Mouse (Mus musculus): Measurements from ENCODE around the gene Tns4. TPM values are rescaled to one million over a fixed set of nuclear protein-coding genes. Genes with fewer than 3 reads are reported as not detected.

The Tns4 gene
- total and polyA plus RNA-seq, 3 experiments, result 0.03 TPM; not detected in 2

- Histone ChIP-seq H3K9ac (ENCODE audit: control insufficient read depth, low read depth, low read length, poor library complexity, severe bottlenecking) (no peak overlapping the region), H3K4me1 (ENCODE audit: control insufficient read depth in 1 of 2, insufficient read depth in 2 of 2, low read length in 2 of 2) (peaks cover 0 to 6% of the 10 kb centered on the region in 2 experiments; a peak in 1 of 4 replicates), H3K27ac (ENCODE audit: control insufficient read depth, low read depth, low read length) (no peak overlapping the region), H3K79me2 (ENCODE audit: control insufficient read depth, insufficient read depth, low read length, poor library complexity) (peaks cover 9% of the 10 kb centered on the region), H3K27me3 (ENCODE audit: control insufficient read depth in 1 of 2, insufficient read depth in 2 of 2, low read length in 2 of 2) (no peaks in the 10 kb centered on the region), H3K4me3 (ENCODE audit: control insufficient read depth in 1 of 2, insufficient read depth in 1 of 2, low read depth in 2 of 2, low read length in 2 of 2) (no peak overlapping the region), H3K36me3 (ENCODE audit: control insufficient read depth in 1 of 2, insufficient read depth in 2 of 2, low read length in 2 of 2) (no peaks in the 10 kb centered on the region), H3K9me3 (replicated peaks; ENCODE audit: insufficient read depth, low read length) (no peaks in the 10 kb centered on the region)
- TF ChIP-seq UBTF (IDR thresholded peaks at IDR 0.05; ENCODE audit: borderline replicate concordance, insufficient read depth, low read depth, low read length), result no peak
- TF ChIP-seq SIN3A (IDR thresholded peaks at IDR 0.05; ENCODE audit: low read length), result no peak
- TF ChIP-seq SMC3 (IDR thresholded peaks at IDR 0.05; ENCODE audit: low read depth, low read length), result 0 out of 2 replicates have a peak, but pooled peaks have one; percentile 21
- DNase-seq (ENCODE audit: low read depth, low spot score), result no peak
Observed at GRCm38 (mm10) chr11:99043632-99044031, 45.5 kb downstream of the Tns4 start.

- peak overlapping the region; percentile 87 for H3K27ac ChIP-seq (ENCODE audit: control insufficient read depth, low read depth, low read length)
- DNase-seq (ENCODE audit: low read depth, low spot score), result peak; percentile 90
- H3K9me3 ChIP-seq (replicated peaks; ENCODE audit: insufficient read depth, low read length), result no peaks in the 10 kb centered on the region
- TF ChIP-seq POLR2A (IDR thresholded peaks at IDR 0.05; ENCODE audit: control insufficient read depth in 1 of 2, insufficient read depth in 1 of 2, low read depth in 1 of 2, low read length in 2 of 2, poor library complexity in 1 of 2), result 0 out of 4 replicates have a peak, but pooled peaks of 1 of the 2 experiments have one; percentile 30
- peak; percentile 39; the same call in 1 of the 2 replicates for TF ChIP-seq TCF12 (IDR thresholded peaks at IDR 0.05; ENCODE audit: low read depth, low read length)
- 0 out of 2 replicates have a peak, but pooled peaks have one; percentile 8 for TF ChIP-seq RCOR1 (IDR thresholded peaks at IDR 0.05; ENCODE audit: low read depth, low read length)
- no peak; the same call in 1 of the 2 replicates for TF ChIP-seq CHD1 (IDR thresholded peaks at IDR 0.05; ENCODE audit: low read depth, low read length)
- TF ChIP-seq GATA1 (IDR thresholded peaks at IDR 0.05; ENCODE audit: low read depth, low read length), result no peak
- TF ChIP-seq TAL1 (IDR thresholded peaks at IDR 0.05; ENCODE audit: low read length), result no peak
- TF ChIP-seq USF2 (IDR thresholded peaks at IDR 0.05; ENCODE audit: borderline replicate concordance in 1 of 2, insufficient read depth in 1 of 2, low read depth in 1 of 2, low read length in 2 of 2), result no peak
- TF ChIP-seq EP300 (IDR thresholded peaks at IDR 0.05; ENCODE audit: low read depth in 1 of 2, low read length in 2 of 2), result peak; percentile 41 to 44; a peak in 2 of 4 replicates
- TF ChIP-seq E2F4 (IDR thresholded peaks at IDR 0.05; ENCODE audit: borderline replicate concordance, low read depth, low read length), result no peak
- no peak for TF ChIP-seq GABPA (IDR thresholded peaks at IDR 0.05; ENCODE audit: low read depth, low read length)
- TF ChIP-seq USF1 (IDR thresholded peaks at IDR 0.05; ENCODE audit: low read depth, low read length), result no peak
- TF ChIP-seq JUND (IDR thresholded peaks at IDR 0.05; ENCODE audit: low read depth, low read length), result no peak
- peak; percentile 56; the same call in 1 of the 2 replicates for TF ChIP-seq ELF1 (IDR thresholded peaks at IDR 0.05; ENCODE audit: low read depth, low read length)
- peak; percentile 33; the same call in 1 of the 2 replicates for TF ChIP-seq UBTF (IDR thresholded peaks at IDR 0.05; ENCODE audit: borderline replicate concordance, insufficient read depth, low read depth, low read length)
- TF ChIP-seq ETS1 (IDR thresholded peaks at IDR 0.05; ENCODE audit: low read depth, low read length), result peak; percentile 10; the same call in 1 of the 2 replicates
- peak; percentile 47; the same call in 1 of the 2 replicates for TF ChIP-seq ZKSCAN1 (IDR thresholded peaks at IDR 0.05; ENCODE audit: low read depth, low read length)
- no peak; the same call in 1 of the 2 replicates for TF ChIP-seq SMC3 (IDR thresholded peaks at IDR 0.05; ENCODE audit: low read depth, low read length)
- TF ChIP-seq MYB (IDR thresholded peaks at IDR 0.05; ENCODE audit: low read depth, low read length), result no peak
- no peak for TF ChIP-seq NRF1 (IDR thresholded peaks at IDR 0.05; ENCODE audit: insufficient read depth, low read depth, low read length, poor library complexity, severe bottlenecking)
- 0 out of 2 replicates have a peak, but pooled peaks have one; percentile 24 for TF ChIP-seq MAX (IDR thresholded peaks at IDR 0.05; ENCODE audit: low read length)
- TF ChIP-seq ZMIZ1 (IDR thresholded peaks at IDR 0.05; ENCODE audit: low read depth, low read length), result no peak
- peak; percentile 40; the same call in 1 of the 2 replicates for TF ChIP-seq NELFE (IDR thresholded peaks at IDR 0.05; ENCODE audit: low read depth, low read length)
- peak; percentile 70; the same call in 1 of the 2 replicates for TF ChIP-seq TBP (IDR thresholded peaks at IDR 0.05; ENCODE audit: low read depth, low read length)
- peak; percentile 62 for TF ChIP-seq SIN3A (IDR thresholded peaks at IDR 0.05; ENCODE audit: low read length)
- no peak for TF ChIP-seq POLR2AphosphoS5 (IDR thresholded peaks at IDR 0.05; ENCODE audit: borderline replicate concordance, low read depth, low read length)
- TF ChIP-seq HCFC1 (IDR thresholded peaks at IDR 0.05; ENCODE audit: low read depth, low read length), result peak; percentile 58; the same call in 1 of the 2 replicates
- no peak for TF ChIP-seq RAD21 (IDR thresholded peaks at IDR 0.05; ENCODE audit: low read depth, low read length)
- TF ChIP-seq CHD2 (IDR thresholded peaks at IDR 0.05; ENCODE audit: low read length), result no peak
- H3K79me2 ChIP-seq (ENCODE audit: control insufficient read depth, insufficient read depth, low read length, poor library complexity), result peaks cover 9% of the 10 kb centered on the region
- peaks cover 0 to 6% of the 10 kb centered on the region in 2 experiments; a peak in 1 of 4 replicates for H3K4me1 ChIP-seq (ENCODE audit: control insufficient read depth in 1 of 2, insufficient read depth in 2 of 2, low read length in 2 of 2)
- peak overlapping the region; percentile 58 for H3K9ac ChIP-seq (ENCODE audit: control insufficient read depth, low read depth, low read length, poor library complexity, severe bottlenecking)
- H3K4me3 ChIP-seq (ENCODE audit: control insufficient read depth in 1 of 2, insufficient read depth in 1 of 2, low read depth in 2 of 2, low read length in 2 of 2), result peak overlapping the region; percentile 63 to 65
- H3K27me3 ChIP-seq (ENCODE audit: control insufficient read depth in 1 of 2, insufficient read depth in 2 of 2, low read length in 2 of 2), result no peaks in the 10 kb centered on the region
- H3K36me3 ChIP-seq (ENCODE audit: control insufficient read depth in 1 of 2, insufficient read depth in 2 of 2, low read length in 2 of 2), result no peaks in the 10 kb centered on the region
Observed at GRCm38 (mm10) chr11:99042834-99043431, 46.2 kb downstream of the Tns4 start.
